Mouse (Mus musculus): ENCODE results near the gene Ncoa1.
"Not testable (repeated sequence)": the region's sequence is repeated elsewhere in the genome, so short reads cannot be mapped to it uniquely, and the experiment has no call there.

The Ncoa1 gene

DNA sequence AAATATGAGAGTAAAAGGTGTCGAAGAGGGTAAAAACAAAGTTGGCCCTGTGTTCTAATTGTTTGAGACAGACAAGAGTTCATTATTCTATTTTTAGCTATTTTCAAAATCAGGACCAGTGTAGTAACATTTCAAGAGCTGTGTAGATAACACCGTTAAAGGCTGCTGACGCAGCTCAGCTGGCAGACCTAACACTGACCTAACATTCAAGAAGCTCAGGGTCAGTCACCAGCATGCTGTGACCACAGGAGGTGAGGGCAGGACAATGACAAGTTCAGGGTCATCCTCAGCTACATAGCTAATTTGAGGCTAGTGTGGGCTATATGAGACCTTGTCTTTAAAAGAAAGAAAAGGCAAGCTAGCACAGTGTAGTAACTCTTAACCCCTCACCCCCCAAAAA, 84.9 kb downstream of the Ncoa1 start:
- no peak for DNase-seq (ENCODE audit: low spot score)

GRCm38 (mm10) chr12:4391256-4391655, 85.7 kb downstream of the Ncoa1 start:
- DNase-seq (ENCODE audit: low spot score) = no peak

DNA sequence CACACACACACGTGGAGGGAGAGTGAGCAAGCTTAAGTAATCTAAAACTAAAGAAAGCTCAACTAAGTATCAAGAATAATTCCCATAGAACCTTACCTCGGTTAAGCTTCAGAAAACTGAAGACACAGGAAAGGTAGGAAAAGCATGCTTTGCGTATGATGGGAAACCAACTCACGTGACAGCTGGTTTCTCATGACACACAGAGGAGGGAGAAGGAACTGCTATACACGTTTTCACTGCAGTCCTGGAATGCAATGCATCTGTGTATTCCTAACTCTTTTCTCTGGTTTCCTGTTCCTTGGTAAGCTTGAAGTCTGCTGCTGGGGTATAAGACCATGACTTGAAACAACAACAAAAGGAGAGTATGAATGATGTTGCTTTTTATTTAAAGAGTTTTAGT, 86.3 kb downstream of the Ncoa1 start:
- DNase-seq (ENCODE audit: low spot score) = no peak

- no peak for DNase-seq (ENCODE audit: low spot score)
These were observed 90.8 kb downstream of the Ncoa1 start for GRCm38 (mm10) chr12:4386077-4386719.

GRCm38 (mm10) chr12:4383061-4383460, 93.9 kb downstream of the Ncoa1 start:
- no peak for DNase-seq (ENCODE audit: low spot score)

GRCm38 (mm10) chr12:4379298-4379957, 97.6 kb downstream of the Ncoa1 start:
- no peak for DNase-seq (ENCODE audit: low spot score)

- DNase-seq (ENCODE audit: low spot score) = no peak
These were observed 100.5 kb downstream of the Ncoa1 start for GRCm38 (mm10) chr12:4376475-4376874.

GRCm38 (mm10) chr12:4374816-4375493, 102.0 kb downstream of the Ncoa1 start:
- DNase-seq (ENCODE audit: low spot score) = no peak

DNA sequence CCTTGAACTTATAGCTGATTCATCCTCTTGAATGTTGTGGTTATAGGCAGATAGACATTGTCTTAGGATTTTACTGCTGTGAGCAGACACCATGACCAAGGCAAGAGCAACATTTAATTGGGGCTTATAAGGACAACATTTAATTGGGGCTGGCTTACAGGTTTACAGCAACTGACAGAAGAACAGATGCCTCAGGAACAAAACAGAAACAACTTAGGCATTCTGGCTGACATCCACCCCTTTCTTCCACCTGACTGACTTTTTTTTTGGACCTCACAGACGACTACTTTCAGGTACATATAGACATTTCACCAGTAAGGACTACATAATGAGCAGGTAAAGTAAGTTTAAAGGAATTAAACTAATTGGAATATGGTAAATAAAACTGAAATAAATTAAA, 105.6 kb downstream of the Ncoa1 start:
- DNase-seq (ENCODE audit: low spot score) = no peak

- no peak for DNase-seq (ENCODE audit: low spot score)
These were observed 111.0 kb downstream of the Ncoa1 start for GRCm38 (mm10) chr12:4365951-4366350.

DNA sequence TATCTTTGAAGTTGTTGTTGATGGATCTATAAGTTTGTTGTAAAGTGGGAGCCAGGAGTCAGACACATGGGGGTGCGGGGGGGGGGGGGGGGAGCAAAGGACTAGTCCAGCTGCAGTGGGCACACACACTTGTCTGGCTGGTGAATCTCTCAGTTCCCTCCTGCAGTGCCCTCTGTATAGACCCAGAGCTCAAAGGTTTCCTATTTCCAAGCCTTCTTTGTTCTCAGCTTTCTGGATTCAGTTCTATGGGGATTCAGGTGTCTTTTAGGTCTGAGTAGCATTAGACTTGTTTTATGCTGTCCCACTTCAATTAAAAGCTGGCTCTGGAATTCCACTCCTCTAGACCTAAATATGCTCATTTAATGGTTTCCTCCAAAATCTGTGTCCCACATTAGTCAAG, 117.5 kb downstream of the Ncoa1 start:
- DNase-seq (ENCODE audit: low spot score) = no peak

GRCm38 (mm10) chr12:4358653-4359052, 118.3 kb downstream of the Ncoa1 start:
- DNase-seq (ENCODE audit: low spot score) = not testable (repeated sequence)

DNA sequence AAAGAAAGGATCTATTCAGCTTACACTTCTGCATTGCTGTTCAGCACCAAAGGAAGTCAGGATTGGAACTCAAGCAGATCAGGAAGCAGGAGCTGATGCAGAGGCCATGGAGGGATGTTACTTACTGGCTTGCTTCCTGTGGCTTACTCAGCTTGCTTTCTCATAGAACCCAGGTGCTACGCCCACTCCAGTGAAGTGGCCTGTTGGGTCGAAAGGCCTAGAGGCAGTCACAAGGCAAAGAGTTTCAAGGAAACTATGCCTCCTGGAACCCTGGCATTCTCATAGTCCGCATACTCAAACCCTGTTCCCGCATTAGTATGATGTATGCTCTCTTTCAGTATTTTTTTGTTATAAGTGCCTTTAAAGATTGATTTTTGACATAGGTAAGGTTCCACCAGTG, 118.9 kb downstream of the Ncoa1 start:
- DNase-seq (ENCODE audit: low spot score) = no peak

GRCm38 (mm10) chr12:4356834-4357445, 120.0 kb downstream of the Ncoa1 start:
- no peak for DNase-seq (ENCODE audit: low spot score)

GRCm38 (mm10) chr12:4355019-4355730, 121.8 kb downstream of the Ncoa1 start:
- no peak for DNase-seq (ENCODE audit: low spot score)

DNA sequence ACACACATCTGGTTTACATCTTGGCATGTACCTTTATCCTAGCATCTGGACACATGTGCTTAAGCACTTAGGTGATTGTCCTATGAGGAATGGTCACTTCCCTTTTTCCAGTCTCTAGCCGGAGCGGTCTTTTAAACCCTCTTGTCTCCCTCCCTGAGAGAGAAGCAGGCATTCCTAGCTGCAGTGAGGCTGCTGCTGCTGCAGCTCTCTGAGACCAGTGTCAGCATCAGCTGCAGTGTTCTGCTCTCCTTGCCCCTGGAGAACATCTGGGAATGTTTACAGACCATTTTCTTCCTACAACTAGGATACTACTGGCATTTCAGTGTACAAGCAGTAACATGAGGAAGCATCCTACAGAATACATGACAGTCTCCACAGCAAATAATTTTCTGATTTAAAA, 133.8 kb downstream of the Ncoa1 start:
- DNase-seq (ENCODE audit: low spot score) = no peak

DNA sequence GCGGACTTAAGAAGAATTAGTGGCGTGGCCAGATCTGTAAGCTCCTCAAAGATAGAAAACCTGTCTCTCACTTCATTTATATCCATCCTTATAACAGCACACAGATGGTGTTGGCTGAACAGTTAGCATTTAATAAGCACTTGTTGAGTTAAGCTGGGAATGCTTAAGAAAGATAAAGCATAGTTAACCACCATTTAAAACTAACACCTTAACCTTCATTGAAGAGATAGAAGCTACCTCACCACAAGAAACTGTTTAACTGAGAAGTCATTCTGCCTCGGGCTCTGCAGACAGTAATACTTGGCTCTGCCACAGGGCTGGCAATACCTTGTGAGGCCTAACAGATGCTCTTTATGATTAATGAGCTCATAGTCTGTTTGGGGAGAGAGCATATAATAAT, 134.9 kb downstream of the Ncoa1 start:
- DNase-seq (ENCODE audit: low spot score) = no peak

- DNase-seq (ENCODE audit: low spot score) = no peak
These were observed 136.6 kb downstream of the Ncoa1 start for GRCm38 (mm10) chr12:4340325-4340924.

- no peak for DNase-seq (ENCODE audit: low spot score)
These were observed 153.4 kb downstream of the Ncoa1 start for GRCm38 (mm10) chr12:4323604-4324003.

- DNase-seq (ENCODE audit: low spot score) = no peak
These were observed 154.8 kb downstream of the Ncoa1 start for GRCm38 (mm10) chr12:4322227-4322626.

DNA sequence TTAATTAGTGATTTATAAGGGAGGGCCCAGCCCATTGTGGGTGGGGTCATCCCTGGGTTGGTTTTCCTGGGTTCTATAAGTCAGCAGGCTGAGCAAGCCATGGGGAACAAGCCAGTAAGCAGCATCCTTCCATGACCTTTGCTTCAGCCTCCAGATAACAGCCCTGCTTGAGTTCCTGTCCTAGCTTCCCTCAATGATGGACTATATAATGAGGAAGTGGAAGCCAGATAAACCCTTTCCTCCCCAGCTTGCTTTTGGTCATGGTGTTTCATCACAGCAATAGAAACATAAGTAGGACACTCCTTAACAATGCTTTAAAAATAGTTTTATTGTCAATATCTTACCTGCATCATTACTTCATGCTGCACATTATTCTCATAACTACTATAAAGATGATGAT, 163.2 kb downstream of the Ncoa1 start:
- DNase-seq (ENCODE audit: low spot score) = no peak

Data from ovary, postnatal 10 days (tissue).